Mouse (Mus musculus): ENCODE measurements around the gene Gsg1.

- TF ChIP-seq CTCF (IDR thresholded peaks at IDR 0.05; ENCODE audit: borderline replicate concordance, extremely low read depth, insufficient read depth, insufficient read length) (no peak), POLR2A (IDR thresholded peaks at IDR 0.05; ENCODE audit: borderline replicate concordance, extremely low read depth, insufficient read depth, insufficient read length, poor library complexity, severe bottlenecking) (no peak)
Observed at GRCm38 (mm10) chr6:135193733-135194132, 60.4 kb downstream of the Gsg1 start.

Data from brain, embryonic 14.5 days (tissue).